Mouse (Mus musculus) MEL (cell line): ENCODE measurements around the gene Cxcl17. TPM values are rescaled to one million over a fixed set of nuclear protein-coding genes. Genes with fewer than 3 reads are reported as not detected.

Experiments
- DNase-seq: peaks from one replicate; pipeline ENCODE4 v3.0.0; 2011; ENCODE audit warnings: low read depth, low spot score
- H3K27ac ChIP-seq: 2 replicates; pipeline ENCODE4 v1.5.1; 2012; ENCODE audit warnings: low read depth, mild to moderate bottlenecking, control low read depth, low read length, moderate library complexity; ENCODE audit not compliant: control insufficient read depth
- H3K27me3 ChIP-seq, 2 experiments: fragments of 150-350 bp in 1 of 2; sonication (generic) in 1 of 2; 2 replicates each; pipeline ENCODE4 v1.6.1; 2012; ENCODE audit warnings: low read length in 2 of 2, mild to moderate bottlenecking in 2 of 2, improper control_type of control experiment in 1 of 2, moderate library complexity in 1 of 2; ENCODE audit not compliant: insufficient read depth in 2 of 2, control insufficient read depth in 1 of 2
- H3K36me3 ChIP-seq, 2 experiments: 2 replicates each; pipeline ENCODE4 v1.6.1; 2012 to 2014; ENCODE audit warnings: low read length in 2 of 2, improper control_type of control experiment in 1 of 2, inconsistent platforms in 1 of 2, mild to moderate bottlenecking in 1 of 2; ENCODE audit not compliant: insufficient read depth in 2 of 2, control insufficient read depth in 1 of 2
- H3K4me1 ChIP-seq, 2 experiments: fragments of 150-350 bp in 1 of 2; sonication (generic) in 1 of 2; 2 replicates each; pipeline ENCODE4 v1.6.1; 2012; ENCODE audit warnings: low read length in 2 of 2, improper control_type of control experiment in 1 of 2, mild to moderate bottlenecking in 1 of 2; ENCODE audit not compliant: insufficient read depth in 2 of 2, control insufficient read depth in 1 of 2
- H3K4me3 ChIP-seq, 2 experiments: fragments of 150-350 bp in 1 of 2; sonication (generic) in 1 of 2; 2 replicates each; pipeline ENCODE4 v1.5.1; 2012; ENCODE audit warnings: low read depth in 2 of 2, low read length in 2 of 2, mild to moderate bottlenecking in 2 of 2, moderate library complexity in 2 of 2, control low read depth in 1 of 2, improper control_type of control experiment in 1 of 2; ENCODE audit not compliant: control insufficient read depth in 1 of 2, insufficient read depth in 1 of 2
- H3K79me2 ChIP-seq: 2 replicates; pipeline ENCODE4 v1.6.1; 2012; ENCODE audit warnings: mild to moderate bottlenecking, low read length, moderate library complexity; ENCODE audit not compliant: control insufficient read depth, poor library complexity, insufficient read depth
- H3K9ac ChIP-seq: 2 replicates; pipeline ENCODE4 v1.6.1; 2012; ENCODE audit warnings: low read depth, mild to moderate bottlenecking, control low read depth, low read length, moderate library complexity; ENCODE audit not compliant: control insufficient read depth, poor library complexity, severe bottlenecking
- H3K9me3 ChIP-seq: fragments of 150-350 bp; sonication (generic); replicated peaks from 2 replicates; pipeline ENCODE4 v1.6.1; 2012; ENCODE audit warnings: mild to moderate bottlenecking, low read length, improper control_type of control experiment, moderate library complexity; ENCODE audit not compliant: insufficient read depth
- CHD1 ChIP-seq: IDR thresholded peaks from 2 replicates; pipeline ENCODE4 v1.6.1; 2012; ENCODE audit warnings: low read depth, mild to moderate bottlenecking, inconsistent platforms, low read length, improper control_type of control experiment
- CTCF ChIP-seq, 3 experiments: IDR thresholded peaks in 2 of 3; conservative IDR thresholded peaks in 1 of 3; 2 replicates each; pipeline ENCODE4 v1.5.1; 2011 to 2012; ENCODE audit warnings: low read length in 3 of 3, low read depth in 2 of 3, mild to moderate bottlenecking in 2 of 3, improper control_type of control experiment in 1 of 3, inconsistent platforms in 1 of 3, mixed read lengths in 1 of 3, moderate library complexity in 1 of 3; ENCODE audit not compliant: control insufficient read depth in 1 of 3, insufficient read depth in 1 of 3, poor library complexity in 1 of 3, severe bottlenecking in 1 of 3
- E2F4 ChIP-seq: IDR thresholded peaks from 2 replicates; pipeline ENCODE4 v1.6.1; 2011; ENCODE audit warnings: low read depth, low read length, improper control_type of control experiment, borderline replicate concordance
- ELF1 ChIP-seq: IDR thresholded peaks from 2 replicates; pipeline ENCODE4 v1.6.1; 2014; ENCODE audit warnings: low read depth, mild to moderate bottlenecking, inconsistent platforms, low read length, improper control_type of control experiment, moderate library complexity
- HCFC1 ChIP-seq: IDR thresholded peaks from 2 replicates; pipeline ENCODE4 v1.6.1; 2012; ENCODE audit warnings: low read depth, mild to moderate bottlenecking, inconsistent platforms, low read length, improper control_type of control experiment, moderate library complexity
- JUND ChIP-seq: IDR thresholded peaks from 2 replicates; pipeline ENCODE4 v1.6.1; 2011; ENCODE audit warnings: low read depth, mild to moderate bottlenecking, improper control_type of control experiment, low read length
- MAZ ChIP-seq: IDR thresholded peaks from 2 replicates; pipeline ENCODE4 v1.6.1; 2012; ENCODE audit warnings: low read depth, mild to moderate bottlenecking, inconsistent platforms, low read length, improper control_type of control experiment
- MXI1 ChIP-seq: IDR thresholded peaks from 2 replicates; pipeline ENCODE4 v1.6.1; 2011; ENCODE audit warnings: mild to moderate bottlenecking, low read depth, low read length, improper control_type of control experiment
- MYB ChIP-seq: IDR thresholded peaks from 2 replicates; pipeline ENCODE4 v1.6.1; 2011; ENCODE audit warnings: mild to moderate bottlenecking, low read depth, low read length, improper control_type of control experiment
- MYC ChIP-seq: IDR thresholded peaks from 2 replicates; pipeline ENCODE4 v1.6.1; 2011; ENCODE audit warnings: low read depth, mild to moderate bottlenecking, low read length, improper control_type of control experiment, moderate library complexity
- NRF1 ChIP-seq: IDR thresholded peaks from 2 replicates; pipeline ENCODE4 v1.6.1; 2014; ENCODE audit warnings: low read depth, mild to moderate bottlenecking, inconsistent platforms, low read length, improper control_type of control experiment, moderate library complexity; ENCODE audit not compliant: poor library complexity, insufficient read depth, severe bottlenecking
- RAD21 ChIP-seq: IDR thresholded peaks from 2 replicates; pipeline ENCODE4 v1.6.1; 2011; ENCODE audit warnings: mild to moderate bottlenecking, low read depth, low read length, improper control_type of control experiment
- SIN3A ChIP-seq: IDR thresholded peaks from 2 replicates; pipeline ENCODE4 v1.6.1; 2012; ENCODE audit warnings: low read length, improper control_type of control experiment, inconsistent platforms
- SMC3 ChIP-seq: IDR thresholded peaks from 2 replicates; pipeline ENCODE4 v1.6.1; 2011; ENCODE audit warnings: low read depth, low read length, improper control_type of control experiment
- TBP ChIP-seq: IDR thresholded peaks from 2 replicates; pipeline ENCODE4 v1.8.0; 2011; ENCODE audit warnings: low read depth, low read length, improper control_type of control experiment
- TCF12 ChIP-seq: IDR thresholded peaks from 2 replicates; pipeline ENCODE4 v1.6.1; 2014; ENCODE audit warnings: low read depth, mild to moderate bottlenecking, inconsistent platforms, low read length, improper control_type of control experiment, moderate library complexity
- UBTF ChIP-seq: IDR thresholded peaks from 2 replicates; pipeline ENCODE4 v1.6.1; 2012; ENCODE audit warnings: low read depth, mild to moderate bottlenecking, inconsistent platforms, low read length, improper control_type of control experiment, moderate library complexity, borderline replicate concordance; ENCODE audit not compliant: insufficient read depth
- USF1 ChIP-seq: IDR thresholded peaks from 2 replicates; pipeline ENCODE4 v1.6.1; 2014; ENCODE audit warnings: low read depth, mild to moderate bottlenecking, inconsistent platforms, low read length, improper control_type of control experiment, moderate library complexity
- ZC3H11A ChIP-seq: IDR thresholded peaks from 2 replicates; pipeline ENCODE4 v1.6.1; 2012; ENCODE audit warnings: low read depth, mild to moderate bottlenecking, inconsistent platforms, low read length, improper control_type of control experiment
- ZKSCAN1 ChIP-seq: IDR thresholded peaks from 2 replicates; pipeline ENCODE4 v1.6.1; 2012; ENCODE audit warnings: low read depth, mild to moderate bottlenecking, inconsistent platforms, low read length, improper control_type of control experiment, moderate library complexity
- ZMIZ1 ChIP-seq: IDR thresholded peaks from 2 replicates; pipeline ENCODE4 v1.6.1; 2012; ENCODE audit warnings: low read depth, mild to moderate bottlenecking, inconsistent platforms, low read length, improper control_type of control experiment, moderate library complexity
- ZNF384 ChIP-seq: IDR thresholded peaks from 2 replicates; pipeline ENCODE4 v1.6.1; 2012; ENCODE audit warnings: low read depth, mild to moderate bottlenecking, inconsistent platforms, low read length, improper control_type of control experiment
- polyA plus RNA-seq, 2 experiments: library from polyadenylated mRNA; stranded (reverse) in 1 of 2; unstranded in 1 of 2; fragments of >175 nt in 1 of 2; fragments of >200 nt in 1 of 2; gene quantifications; 2 replicates each; pipeline versions ENCODE4 v1.2.1 to v1.2.4; 2012; ENCODE audit warnings: low replicate concordance in 2 of 2, low read depth in 1 of 2; ENCODE audit not compliant: insufficient read length in 2 of 2, insufficient read depth in 1 of 2, missing spikeins in 1 of 2
- total RNA-seq: library from RNA; depleted of rRNA; stranded (reverse); fragments of 300-350 nt; gene quantifications from 2 replicates; pipeline ENCODE4 v1.2.3, GENCODE M21; 2012

Gene Cxcl17
- total and polyA plus RNA-seq, 3 experiments, result not detected

DNA sequence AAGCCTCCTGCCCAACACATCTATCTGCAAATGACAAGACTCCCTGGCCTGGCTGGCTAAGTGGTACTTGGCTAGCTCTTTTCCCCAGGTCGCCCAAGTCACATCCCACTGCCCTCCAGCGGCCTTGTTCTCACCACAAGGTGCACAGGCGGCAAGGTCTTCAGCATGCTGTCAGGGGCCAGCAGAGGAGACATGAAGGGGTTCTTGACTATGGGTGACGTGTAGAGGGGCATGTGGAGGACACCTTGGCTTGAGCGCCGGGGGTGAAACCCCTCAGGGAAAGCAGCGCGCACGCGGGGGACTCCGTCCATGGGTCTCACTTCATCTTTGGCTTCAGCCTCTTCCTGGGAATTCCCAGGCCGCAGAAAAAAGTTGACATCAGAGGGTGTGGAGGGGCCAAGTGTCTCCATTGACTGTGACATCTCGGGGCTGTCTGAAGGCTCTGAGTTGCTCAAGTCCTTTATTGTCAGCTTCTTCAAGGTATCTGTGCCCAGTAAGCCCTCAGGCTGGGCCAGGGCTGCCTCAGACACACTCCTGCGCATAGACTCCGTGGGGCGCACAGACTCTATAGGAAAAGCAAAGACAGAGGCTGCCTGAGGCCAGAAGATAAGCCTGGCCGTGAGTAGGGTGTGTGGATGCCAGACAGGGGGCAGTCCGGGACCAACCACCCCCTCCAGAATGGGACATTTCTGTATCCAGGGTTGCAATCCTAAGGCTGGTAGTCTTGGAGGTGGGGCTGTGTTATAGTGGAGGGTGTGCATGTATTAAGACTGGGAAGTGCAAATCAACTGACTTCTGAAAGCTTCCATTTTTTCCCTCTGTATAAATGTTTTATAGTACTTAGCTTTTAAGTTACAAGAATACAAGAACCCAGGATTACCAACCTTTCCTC is 32.0 kb downstream of the Cxcl17 start:
- no peak overlapping the region for H3K9ac ChIP-seq
- H3K4me3 ChIP-seq, result no peak overlapping the region
- H3K27ac ChIP-seq, result no peak overlapping the region
- TF ChIP-seq MYC (no peak), MXI1 (no peak), CHD1 (no peak), TBP (no peak), MYB (no peak), ELF1 (no peak), ZNF384 (no peak), ZKSCAN1 (no peak), JUND (no peak), SIN3A (no peak), USF1 (no peak), TCF12 (no peak), HCFC1 (no peak), UBTF (no peak), NRF1 (no peak), ZMIZ1 (no peak)
- TF ChIP-seq, all 39 proteins: peak for 0
- Histone ChIP-seq H3K9me3 (no peaks in the 10 kb centered on the region), H3K79me2 (no peaks in the 10 kb centered on the region), H3K27me3 (no peaks in the 10 kb centered on the region), H3K36me3 (peaks cover 0 to 3% of the 10 kb centered on the region in 2 experiments; a peak in 1 of 4 replicates), H3K4me1 (peaks cover 2 to 5% of the 10 kb centered on the region in 2 experiments; a peak in 3 of 4 replicates)
- DNase-seq, result no peak

DNA sequence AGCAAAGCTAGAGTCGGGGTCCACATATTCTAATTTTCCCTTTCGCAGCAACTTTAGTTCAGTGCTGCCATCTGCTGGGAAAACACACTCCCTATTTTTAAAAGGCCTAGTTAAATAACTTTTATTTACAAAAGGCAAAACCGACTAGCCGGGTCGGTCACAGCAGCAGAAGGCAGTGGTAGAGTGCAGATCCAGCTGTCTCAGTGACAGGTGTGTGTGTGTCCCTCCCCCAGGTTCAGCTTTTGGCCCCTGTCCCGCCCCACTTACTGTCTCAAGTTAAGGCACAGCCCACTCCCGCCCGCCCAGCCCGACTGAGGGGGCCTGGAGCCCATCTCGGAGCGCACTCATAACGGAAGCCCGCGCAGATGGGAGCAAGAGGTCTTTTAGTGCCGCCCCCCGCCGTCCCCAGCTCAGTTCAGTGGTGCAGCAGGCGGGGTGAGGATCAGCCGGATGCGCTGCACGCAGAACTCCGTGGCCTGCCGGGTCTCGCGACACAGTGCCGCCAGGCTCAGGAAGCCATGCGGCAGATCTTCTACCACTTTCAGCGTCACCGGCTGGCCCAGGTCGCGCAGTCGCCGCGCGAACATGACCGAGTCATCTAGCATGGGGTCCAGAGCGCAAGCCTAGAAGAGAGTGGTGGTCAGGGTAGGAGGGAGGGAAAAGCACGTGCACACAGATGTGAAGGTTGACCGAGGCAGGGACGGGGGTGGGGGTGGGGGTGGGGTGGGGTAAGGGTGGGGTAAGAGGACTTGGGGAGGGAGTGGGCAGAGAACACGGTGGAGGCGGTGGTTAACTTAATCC is 32.9 kb downstream of the Cxcl17 start:
- H3K27ac ChIP-seq, result no peak overlapping the region
- no peaks in the 10 kb centered on the region for H3K9me3 ChIP-seq
- no peak overlapping the region for H3K9ac ChIP-seq
- no peak overlapping the region for H3K4me3 ChIP-seq
- no peak for TF ChIP-seq ZMIZ1
- TF ChIP-seq MAZ, result no peak
- TF ChIP-seq JUND, result no peak
- peak; percentile 75 for TF ChIP-seq RAD21
- TF ChIP-seq MYB, result no peak
- peak; percentile 58 for TF ChIP-seq ZC3H11A
- peak; percentile 82 for TF ChIP-seq SMC3
- TF ChIP-seq E2F4, result no peak
- TF ChIP-seq CTCF (IDR thresholded peaks at IDR 0.05 in 2 of 3, conservative IDR thresholded peaks at IDR 0.05 in 1 of 3; ENCODE audit: control insufficient read depth in 1 of 3, insufficient read depth in 1 of 3, low read depth in 2 of 3, low read length in 3 of 3, poor library complexity in 1 of 3, severe bottlenecking in 1 of 3), result peak in 2 of 3 experiments; percentile 36 to 76; a peak in 4 of 6 replicates
- no peak for TF ChIP-seq CHD1
- no peaks in the 10 kb centered on the region for H3K36me3 ChIP-seq
- no peaks in the 10 kb centered on the region for H3K4me1 ChIP-seq
- H3K79me2 ChIP-seq, result no peaks in the 10 kb centered on the region
- peak; percentile 64 for DNase-seq
- H3K27me3 ChIP-seq, result no peaks in the 10 kb centered on the region
